Comparison of ENCODE assay signal across 8 mouse cellular contexts in genomic region chr17:88441432-88442174, GRCm38 (mm10). TPM values are rescaled to one million over a fixed set of nuclear protein-coding genes. Genes with fewer than 3 reads are reported as not detected.
A peak's percentile ranks its signal among the peaks of the same experiment; 100 is the strongest.
DNase-seq lines count a peak whose midpoint lies in the region; ATAC-seq and TF ChIP-seq lines count a peak whose summit lies in the region.

No protein-coding gene starts in this region.

- H3K4me3 ChIP-seq in ES-E14 (ENCODE audit: insufficient read depth in 1 of 2, low read depth in 1 of 2, low read length in 2 of 2, poor library complexity in 1 of 2, severe bottlenecking in 1 of 2): peak overlapping the region; percentile 85 to 95
- H3K4me3 ChIP-seq in forebrain, embryonic 15.5 days: peak overlapping the region; percentile 96
- peak overlapping the region; percentile 97 for H3K4me3 ChIP-seq in layer of hippocampus, adult 2 months
- peak overlapping the region; percentile 82 for H3K4me3 ChIP-seq in lung, embryonic 15.5 days

- H3K4me2 ChIP-seq in forebrain, embryonic 15.5 days (replicated peaks): peak overlapping the region; percentile 73
- peak overlapping the region; percentile 85 for H3K4me2 ChIP-seq in lung, embryonic 15.5 days

- DNase-seq in ES-E14 (ENCODE audit: low read depth, low spot score): peak; percentile 85
- DNase-seq in cerebellum, adult 11 months: peak; percentile 67
- DNase-seq in heart, postnatal 36 days: peak; percentile 62 to 74
- peak; percentile 28 to 46 for DNase-seq in layer of hippocampus, adult 2 months (ENCODE audit: low spot score in 2 of 2)
- peak; percentile 41 for DNase-seq in ovary, postnatal 14 days (ENCODE audit: low spot score)
- peak; percentile 49 to 61 for DNase-seq in thymus, postnatal 10 days (ENCODE audit: low spot score in 2 of 2)

- under 1% methylated on average over 42 of the region's 48 CpGs for WGBS in forebrain, embryonic 15.5 days
- under 1% methylated on average over 45 of the region's 48 CpGs for WGBS in lung, embryonic 15.5 days

- TF ChIP-seq CTCF in layer of hippocampus, adult 2 months (conservative IDR thresholded peaks at IDR 0.05): peak; percentile 28; the same call in 1 of the 2 replicates

- H3K4me1 ChIP-seq in ES-E14 (ENCODE audit: control insufficient read depth in 2 of 2, insufficient read depth in 2 of 2, low read length in 2 of 2, poor library complexity in 1 of 2): peaks cover 5 to 14% of the 10 kb centered on the region in 2 experiments; a peak in 3 of 4 replicates
- H3K4me1 ChIP-seq in forebrain, embryonic 15.5 days: peaks cover 10% of the 10 kb centered on the region; the same call in 1 of the 2 replicates
- peaks cover 9% of the 10 kb centered on the region; the same call in 1 of the 2 replicates for H3K4me1 ChIP-seq in lung, embryonic 15.5 days

- intact Hi-C loops in heart, postnatal 36 days (cut with DNase I): loop anchor here (2.0 to 10.0 kb wide), 4 partner anchors 69 to 377 kb away; partner anchors contain the start of gene Fbxo11

- peak overlapping the region; percentile 78; the same call in 1 of the 2 replicates for H3K27ac ChIP-seq in ES-E14 (ENCODE audit: insufficient read depth, low read depth, low read length, poor library complexity, severe bottlenecking)
- H3K27ac ChIP-seq in forebrain, embryonic 15.5 days (replicated peaks): peak overlapping the region; percentile 90
- H3K27ac ChIP-seq in layer of hippocampus, adult 2 months: peak overlapping the region; percentile 96
- H3K27ac ChIP-seq in lung, embryonic 15.5 days: peak overlapping the region; percentile 92

- peak; percentile 47 for ATAC-seq in forebrain, embryonic 15.5 days (replicated peaks)
- ATAC-seq in lung, embryonic 15.5 days (ENCODE audit: borderline replicate concordance, extremely low read depth, low FRiP score, low TSS enrichment): peak; percentile 51

- H3K9me3 ChIP-seq in ES-E14 (ENCODE audit: control insufficient read depth, insufficient read depth, low read depth, low read length): no peaks in the 10 kb centered on the region
- no peaks in the 10 kb centered on the region for H3K9me3 ChIP-seq in forebrain, embryonic 15.5 days
- no peaks in the 10 kb centered on the region; the same call in 1 of the 2 replicates for H3K9me3 ChIP-seq in lung, embryonic 15.5 days

- H3K27me3 ChIP-seq in forebrain, embryonic 15.5 days: no peaks in the 10 kb centered on the region
- H3K27me3 ChIP-seq in lung, embryonic 15.5 days: no peaks in the 10 kb centered on the region

- no peaks in the 10 kb centered on the region for H3K36me3 ChIP-seq in ES-E14 (ENCODE audit: control insufficient read depth, insufficient read depth, low read length, poor library complexity, severe bottlenecking)
- H3K36me3 ChIP-seq in forebrain, embryonic 15.5 days: no peaks in the 10 kb centered on the region
- H3K36me3 ChIP-seq in lung, embryonic 15.5 days: no peaks in the 10 kb centered on the region

- in situ Hi-C loops in ES-E14 (cut with MboI; ENCODE audit: low sequenced_read_pairs in 2 of 2, unreplicated experiment in 2 of 2): no loop called here

- peak overlapping the region; percentile 93 for H3K9ac ChIP-seq in ES-E14 (ENCODE audit: insufficient read depth, low read depth, low read length, poor library complexity, severe bottlenecking)
- H3K9ac ChIP-seq in forebrain, embryonic 15.5 days (replicated peaks): peak overlapping the region; percentile 71
- H3K9ac ChIP-seq in lung, embryonic 15.5 days: peak overlapping the region; percentile 95

TF ChIP-seq in ES-E14, 5 proteins besides CTCF, POLR2A, EP300 and RAD21:
- TF ChIP-seq ZNF384 (IDR thresholded peaks at IDR 0.05; ENCODE audit: low read depth, low read length) (peak; percentile 79), CHD2 (IDR thresholded peaks at IDR 0.05; ENCODE audit: low read depth, low read length) (0 out of 2 replicates have a peak, but pooled peaks have one; percentile 33), ZC3H11A (IDR thresholded peaks at IDR 0.05; ENCODE audit: borderline replicate concordance, low read depth, low read length) (no peak), HCFC1 (IDR thresholded peaks at IDR 0.05; ENCODE audit: borderline replicate concordance, insufficient read depth, low read length) (0 out of 2 replicates have a peak, but pooled peaks have one; percentile 53), MAFK (IDR thresholded peaks at IDR 0.05; ENCODE audit: insufficient read depth, low read depth, low read length) (no peak)
TF ChIP-seq in ES-E14: peak in this region for 3.

RNA-seq across cellular contexts. Expression of gene Foxn2, which starts 1.1 kb away (rescaled TPM):
- 26.6 and 29.7 TPM in 2 replicates for total RNA-seq in ES-E14 (2012; rRNA removed)
- 10.7 TPM in 2 replicates for polyA plus RNA-seq in forebrain, embryonic 15.5 days (2015; fragmentation: Nextera tagmentation; extraction: Ambion mirVana)
- 1 to 10 TPM; 8.7 to 9.9 TPM for total RNA-seq in heart, postnatal 36 days (2021)
- 10 to 100 TPM; 24.7 to 26.3 TPM for total RNA-seq in layer of hippocampus, adult 2 months (2021)
- polyA plus RNA-seq in lung, embryonic 15.5 days (2015; fragmentation: Nextera tagmentation; extraction: Ambion mirVana): 19.3 and 20.5 TPM in 2 replicates

Comparison
In these comparisons a context has a peak if more than half of its experiments do, and no peak if none do; other contexts are left out.
1. Peak in every context shown above with its lines: DNase-seq, ATAC-seq, H3K4me3 ChIP-seq and H3K27ac ChIP-seq.